Mouse (Mus musculus) bone marrow macrophage, adult 2 months (primary cell): ENCODE data around the gene Srsf2.

Experiments
- CTCF ChIP-seq: IDR thresholded peaks from 2 replicates; pipeline ENCODE4 v1.5.1; 2012; ENCODE audit warnings: low read depth, mild to moderate bottlenecking, low read length, moderate library complexity
- POLR2A ChIP-seq: IDR thresholded peaks from 2 replicates; pipeline ENCODE4 v1.6.1; 2012; ENCODE audit warnings: mild to moderate bottlenecking, low read depth, low read length, borderline replicate concordance

- TF ChIP-seq CTCF = no peak
- no peak for TF ChIP-seq POLR2A
Measured at GRCm38 (mm10) chr11:116849587-116849986, 3.3 kb downstream of the Srsf2 start.
